Mouse (Mus musculus) lung, embryonic 14.5 days (tissue): ENCODE measurements around the gene Vps39. TPM values are rescaled to one million over a fixed set of nuclear protein-coding genes. Genes with fewer than 3 reads are reported as not detected.

Experiments
- ATAC-seq: fragments of 200-750 bp; cut with Nextera tagmentation; 2 replicates; pipeline ENCODE4 v1.8.0; 2017; ENCODE audit warnings: mild to moderate bottlenecking, moderate TSS enrichment, moderate library complexity; ENCODE audit not compliant: insufficient read depth
- DNase-seq: peaks from one replicate; pipeline ENCODE4 v3.0.0-alpha.2; 2015
- H3K27ac ChIP-seq: fragments of 300-500 bp; sonication (generic); 2 replicates; pipeline ENCODE4 v1.5.1; 2014; ENCODE audit warnings: low read depth, mild to moderate bottlenecking, moderate library complexity
- H3K27me3 ChIP-seq: fragments of 300-500 bp; sonication (generic); 2 replicates; pipeline ENCODE4 v1.6.1; 2014; ENCODE audit warnings: low read length, control low read depth; ENCODE audit not compliant: insufficient read depth
- H3K36me3 ChIP-seq: fragments of 300-500 bp; sonication (generic); 2 replicates; pipeline ENCODE4 v1.6.1; 2014; ENCODE audit warnings: control low read depth; ENCODE audit not compliant: insufficient read depth
- H3K4me1 ChIP-seq: fragments of 300-500 bp; sonication (generic); 2 replicates; pipeline ENCODE4 v1.6.1; 2014; ENCODE audit warnings: antibody characterized with exemption, control low read depth; ENCODE audit not compliant: insufficient read depth
- H3K4me2 ChIP-seq: fragments of 300-500 bp; sonication (generic); 2 replicates; pipeline ENCODE4 v1.6.1; 2014; ENCODE audit warnings: mild to moderate bottlenecking
- H3K4me3 ChIP-seq: fragments of 300-500 bp; sonication (generic); 2 replicates; pipeline ENCODE4 v1.5.1; 2014; ENCODE audit warnings: low read depth, low read length
- H3K9ac ChIP-seq: fragments of 300-500 bp; sonication (generic); 2 replicates; pipeline ENCODE4 v1.6.1; 2014
- H3K9me3 ChIP-seq: fragments of 300-500 bp; sonication (generic); 2 replicates; pipeline ENCODE4 v1.6.1; 2016; ENCODE audit warnings: low read depth, low read length, control low read depth
- CTCF ChIP-seq: IDR thresholded peaks from 2 replicates; pipeline ENCODE4 v1.5.1; 2016; ENCODE audit warnings: antibody characterized with exemption, low read depth
- WGBS: fragments of 180-500 bp; shearing (Covaris S2); extraction: QIAGEN DNeasy Blood & Tissue Kit; methylation state at CpG from one replicate; pipeline ENCODE4 v1.1.7; 2014; 5-methylcytosine and 5-hydroxymethylcytosine counted together
- polyA plus RNA-seq: library from polyadenylated mRNA; unstranded; fragments of >200 nt; fragmentation: Nextera tagmentation; extraction: Ambion mirVana; gene quantifications from 2 replicates; pipeline ENCODE4 v1.2.1, GENCODE M21; 2014

The Vps39 gene
- polyA plus RNA-seq, 1 experiment from 2014 or later: 21.9 TPM

- WGBS: 77% methylated on average over 5 of the region's 5 CpGs
- Histone ChIP-seq H3K27ac (no peak overlapping the region), H3K27me3 (no peaks in the 10 kb centered on the region), H3K9me3 (no peaks in the 10 kb centered on the region), H3K4me3 (no peak overlapping the region), H3K36me3 (no peaks in the 10 kb centered on the region), H3K9ac (no peak overlapping the region), H3K4me1 (no peaks in the 10 kb centered on the region), H3K4me2 (no peak overlapping the region)
- DNase-seq (no peak), ATAC-seq (no peak)
- no peak for TF ChIP-seq CTCF
These were observed 68.8 kb downstream of the Vps39 start for GRCm38 (mm10) chr2:120284094-120284493.

DNA sequence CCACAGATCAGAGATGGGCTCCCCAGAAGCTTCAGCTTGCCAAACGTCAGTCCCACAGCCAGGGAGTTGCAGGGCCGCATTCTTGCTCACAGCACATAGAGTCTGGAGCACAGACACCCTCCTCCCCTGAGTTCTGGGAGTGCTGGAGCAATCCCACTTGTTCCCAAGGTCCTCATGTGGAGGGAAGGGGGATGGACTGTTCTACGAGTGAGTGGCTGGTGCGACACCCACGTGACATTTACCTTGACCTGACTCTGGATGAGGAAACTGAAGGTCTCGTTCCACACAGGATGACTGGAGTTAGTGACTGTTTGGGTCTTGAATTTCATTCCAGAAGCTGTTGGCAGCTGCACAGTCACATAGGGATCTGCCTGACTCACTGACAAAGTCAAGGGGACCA is 69.4 kb downstream of the Vps39 start:
- Histone ChIP-seq H3K4me2 (no peak overlapping the region), H3K4me1 (no peaks in the 10 kb centered on the region), H3K9ac (no peak overlapping the region), H3K27ac (no peak overlapping the region), H3K4me3 (no peak overlapping the region), H3K27me3 (no peaks in the 10 kb centered on the region), H3K9me3 (no peaks in the 10 kb centered on the region), H3K36me3 (no peaks in the 10 kb centered on the region)
- DNase-seq (no peak), ATAC-seq (no peak)
- 38% methylated on average over 6 of the region's 6 CpGs for WGBS
- no peak for TF ChIP-seq CTCF

GRCm38 (mm10) chr2:120281221-120281620 is 71.7 kb downstream of the Vps39 start:
- 42% methylated on average over 3 of the region's 3 CpGs for WGBS

GRCm38 (mm10) chr2:120279961-120280360 is 73.0 kb downstream of the Vps39 start:
- Histone ChIP-seq H3K4me3 (no peak overlapping the region), H3K27ac (no peak overlapping the region), H3K36me3 (no peaks in the 10 kb centered on the region), H3K9me3 (no peaks in the 10 kb centered on the region), H3K4me1 (no peaks in the 10 kb centered on the region), H3K4me2 (no peak overlapping the region), H3K9ac (no peak overlapping the region), H3K27me3 (no peaks in the 10 kb centered on the region)
- TF ChIP-seq CTCF: peak; percentile 84
- ATAC-seq (no peak), DNase-seq (peak; percentile 77)
- 12% methylated on average over 8 of the region's 8 CpGs for WGBS

More at GRCm38 (mm10) chr2:120281221-120281620, 71.7 kb downstream of the Vps39 start:
- H3K27ac ChIP-seq: no peak overlapping the region
- TF ChIP-seq CTCF: peak; percentile 19; the same call in 1 of the 2 replicates
- no peaks in the 10 kb centered on the region for H3K9me3 ChIP-seq
- no peak for DNase-seq
- no peaks in the 10 kb centered on the region for H3K4me1 ChIP-seq
- no peak for ATAC-seq
- no peaks in the 10 kb centered on the region for H3K27me3 ChIP-seq
- no peak overlapping the region for H3K9ac ChIP-seq
- H3K4me2 ChIP-seq: no peak overlapping the region
- no peak overlapping the region for H3K4me3 ChIP-seq
- H3K36me3 ChIP-seq: no peaks in the 10 kb centered on the region

- Histone ChIP-seq H3K4me2 (no peak overlapping the region), H3K36me3 (no peaks in the 10 kb centered on the region), H3K9ac (no peak overlapping the region), H3K27ac (no peak overlapping the region), H3K4me3 (no peak overlapping the region), H3K9me3 (no peaks in the 10 kb centered on the region), H3K27me3 (no peaks in the 10 kb centered on the region), H3K4me1 (no peaks in the 10 kb centered on the region)
- no peak for TF ChIP-seq CTCF
- no peak for ATAC-seq
- 65% methylated on average over 4 of the region's 4 CpGs for WGBS
- no peak for DNase-seq
These were observed 76.0 kb downstream of the Vps39 start for GRCm38 (mm10) chr2:120276951-120277350.

DNA sequence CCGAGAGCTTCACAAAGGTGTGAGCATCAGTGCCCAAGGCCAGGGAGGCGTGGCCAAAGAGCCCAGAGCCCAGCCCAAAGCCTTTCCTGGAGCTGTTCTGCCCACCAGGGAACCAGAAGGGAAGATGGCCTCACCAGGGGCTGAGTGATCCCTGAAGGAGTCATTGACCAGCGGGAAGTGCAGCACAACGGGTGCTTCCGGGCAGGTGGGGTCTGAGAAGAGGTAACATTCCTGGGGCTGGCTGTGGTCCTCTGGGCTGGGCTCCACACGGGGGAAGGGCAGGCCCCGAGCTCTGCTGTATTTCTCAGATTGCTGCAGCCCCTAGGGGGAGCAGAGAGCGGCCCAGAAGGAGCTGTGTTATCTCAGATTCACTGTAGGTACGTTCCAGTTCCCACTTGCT is 84.3 kb downstream of the Vps39 start:
- Histone ChIP-seq H3K9me3 (no peaks in the 10 kb centered on the region), H3K4me1 (no peaks in the 10 kb centered on the region), H3K36me3 (no peaks in the 10 kb centered on the region), H3K27me3 (no peaks in the 10 kb centered on the region), H3K4me3 (no peak overlapping the region), H3K27ac (no peak overlapping the region), H3K9ac (peak overlapping the region; percentile 20; the same call in 1 of the 2 replicates), H3K4me2 (peak overlapping the region; percentile 45; the same call in 1 of the 2 replicates)
- peak; percentile 58 for DNase-seq
- TF ChIP-seq CTCF: peak; percentile 56
- WGBS: 1% methylated on average over 9 of the region's 9 CpGs
- peak; percentile 47; the same call in 1 of the 2 replicates for ATAC-seq

Other genes starting within 250 kb of the Vps39 start
- gene Ehd4, start 198.5 kb downstream of the Vps39 start, polyA plus RNA-seq: 60.7 and 62.9 TPM in 2 replicates
- gene Pla2g4e, start 107.8 kb downstream of the Vps39 start, polyA plus RNA-seq: 0.11 TPM in 1 of 2 replicates, not detected in the other
- not detected in 2 replicates for gene Pla2g4d, start 63.9 kb downstream of the Vps39 start, polyA plus RNA-seq
- gene Pla2g4f, start 39.0 kb downstream of the Vps39 start, polyA plus RNA-seq: 0.11 and 0.12 TPM in 2 replicates
- 7.2 and 8.5 TPM in 2 replicates for gene Ganc, start 50.8 kb upstream of the Vps39 start, polyA plus RNA-seq
- gene Tmem87a, start 51.0 kb upstream of the Vps39 start, polyA plus RNA-seq: 12.4 and 14.2 TPM in 2 replicates
- gene Capn3, start 102.9 kb upstream of the Vps39 start, polyA plus RNA-seq: 0.33 and 0.95 TPM in 2 replicates
- gene Zfp106, start 210.7 kb upstream of the Vps39 start, polyA plus RNA-seq: 54.0 and 57.9 TPM in 2 replicates
- 54.7 and 58.2 TPM in 2 replicates for gene Snap23, start 214.5 kb upstream of the Vps39 start, polyA plus RNA-seq